Mouse (Mus musculus) gastrocnemius, adult 18-20 months (tissue): Measurements from ENCODE around the gene Ifit1bl1. TPM values are rescaled to one million over a fixed set of nuclear protein-coding genes. Genes with fewer than 3 reads are reported as not detected.

Experiments
- DNase-seq: peaks from one replicate; pipeline ENCODE4 v3.0.0; 2021; ENCODE audit warnings: low spot score
- total RNA-seq, 2 experiments: library from RNA; stranded (reverse); gene quantifications; 2 replicates each; pipeline ENCODE4 v1.2.3; 2021

The Ifit1bl1 gene
- total RNA-seq, 2 experiments from 2014 or later = not detected

DNA sequence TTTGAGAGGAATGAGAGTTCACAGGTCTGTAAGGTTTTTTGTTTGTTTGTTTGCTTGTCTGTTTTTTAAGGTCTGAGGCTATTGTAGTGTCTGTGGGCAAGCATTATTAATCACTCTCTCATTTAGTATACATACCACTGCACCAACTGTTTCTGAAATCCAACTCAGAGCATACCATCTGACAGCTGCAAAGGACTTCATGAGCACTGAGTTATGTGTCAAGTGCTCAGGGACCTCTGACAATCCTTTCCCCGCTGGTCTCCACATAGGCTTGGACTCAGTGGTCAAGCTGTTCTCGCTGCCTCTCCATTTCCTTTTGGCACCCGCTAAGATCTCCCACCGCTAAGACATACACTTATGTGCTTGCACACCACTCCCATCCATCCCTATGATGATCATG lies 55.5 kb downstream of the Ifit1bl1 start:
- DNase-seq = no peak

Other genes with a start within 250 kb of the Ifit1bl1 start
- gene Ch25h, start 126.8 kb downstream of the Ifit1bl1 start, total RNA-seq = not detected
- 1 to 10 TPM; 4.6 to 5.3 TPM for gene Lipa, start 74.5 kb downstream of the Ifit1bl1 start, total RNA-seq
- under 1 TPM; 0.62 to 0.85 TPM for gene Ifit2, start 51.3 kb downstream of the Ifit1bl1 start, total RNA-seq
- under 1 TPM; 0.71 to 0.88 TPM for gene Ifit3, start 18.4 kb downstream of the Ifit1bl1 start, total RNA-seq
- 1 to 10 TPM; 1.4 to 2.0 TPM for gene Ifit3b, start 6.0 kb upstream of the Ifit1bl1 start, total RNA-seq
- gene Ifit1bl2, start 38.8 kb upstream of the Ifit1bl1 start, total RNA-seq = not detected
- under 1 TPM; 0.25 to 0.57 TPM for gene Ifit1, start 38.9 kb upstream of the Ifit1bl1 start, total RNA-seq
- gene Slc16a12, start 145.3 kb upstream of the Ifit1bl1 start, total RNA-seq = under 1 TPM; 0.18 to 0.74 TPM